Mouse (Mus musculus): ENCODE measurements around the gene Unc5b.
A peak's percentile ranks its signal among the peaks of the same experiment; 100 is the strongest.

DNA sequence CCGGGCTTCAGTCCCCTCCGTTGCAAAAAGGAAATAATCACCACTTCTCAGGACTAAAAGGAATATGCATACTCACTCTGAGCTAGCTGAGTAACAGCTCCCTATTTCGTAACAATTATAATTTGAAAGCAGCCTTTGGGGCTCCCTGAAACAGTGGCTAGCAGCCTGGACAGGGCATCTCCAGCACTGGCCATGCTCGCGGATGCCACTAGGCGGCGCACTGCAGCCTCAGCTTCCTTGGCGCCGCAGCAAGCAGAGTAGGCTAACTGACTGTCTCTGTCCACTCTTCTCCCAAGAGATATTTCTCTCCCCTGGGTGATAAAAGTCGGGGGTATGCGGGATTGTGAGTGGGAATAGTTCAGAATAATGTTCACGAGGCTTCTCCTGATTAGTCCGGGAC, 3.6 kb upstream of the Unc5b start:
- TF ChIP-seq CTCF (IDR thresholded peaks at IDR 0.05; ENCODE audit: control insufficient read depth, insufficient read depth, low read length), result peak; percentile 86
- TF ChIP-seq POLR2A (IDR thresholded peaks at IDR 0.05; ENCODE audit: borderline replicate concordance, control insufficient read depth, low read depth, low read length), result no peak
